Mouse (Mus musculus): ENCODE measurements around the gene Chaf1a.
"Not testable (repeated sequence)": the region's sequence is repeated elsewhere in the genome, so short reads cannot be mapped to it uniquely, and the experiment has no call there.

Gene Chaf1a

DNA sequence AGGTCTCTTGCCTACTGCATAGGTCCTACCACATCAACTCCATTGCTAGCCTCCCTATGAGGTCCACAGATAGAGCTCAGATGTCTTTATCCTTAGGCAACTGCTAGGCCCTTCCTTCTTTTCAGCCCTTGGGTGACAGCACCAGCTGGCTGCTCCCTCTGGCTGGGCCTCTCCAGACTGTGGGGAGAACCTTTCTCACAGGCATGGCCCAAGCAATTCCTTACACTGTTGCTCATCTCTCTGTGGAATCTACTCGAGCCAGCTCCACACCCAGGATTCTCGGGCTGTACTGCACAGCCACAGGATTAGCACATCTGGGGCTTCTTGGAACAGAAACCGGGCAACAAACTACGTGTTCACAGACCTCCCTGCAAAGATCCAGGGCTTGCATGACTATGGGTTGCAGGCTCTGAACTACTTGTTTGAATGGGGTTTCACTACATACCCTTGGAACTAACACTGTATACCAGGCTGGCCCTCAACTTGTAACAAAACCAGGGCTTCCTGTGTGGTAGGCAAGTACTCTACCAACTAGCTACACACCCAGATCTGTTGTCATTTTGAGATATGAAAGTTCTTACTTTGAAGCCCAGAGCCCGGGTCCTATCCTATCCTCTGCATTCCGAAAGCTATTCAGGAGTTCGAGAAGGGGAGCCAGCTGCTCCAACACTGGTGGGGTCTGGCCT, 6.1 kb upstream of the Chaf1a start:
- in situ Hi-C loops (cut with MboI; ENCODE audit: low pct_unique_long_range_greater_than_20kb in 1 of 2, low sequenced_read_pairs in 2 of 2, unreplicated experiment in 1 of 2) = no loop called here

DNA sequence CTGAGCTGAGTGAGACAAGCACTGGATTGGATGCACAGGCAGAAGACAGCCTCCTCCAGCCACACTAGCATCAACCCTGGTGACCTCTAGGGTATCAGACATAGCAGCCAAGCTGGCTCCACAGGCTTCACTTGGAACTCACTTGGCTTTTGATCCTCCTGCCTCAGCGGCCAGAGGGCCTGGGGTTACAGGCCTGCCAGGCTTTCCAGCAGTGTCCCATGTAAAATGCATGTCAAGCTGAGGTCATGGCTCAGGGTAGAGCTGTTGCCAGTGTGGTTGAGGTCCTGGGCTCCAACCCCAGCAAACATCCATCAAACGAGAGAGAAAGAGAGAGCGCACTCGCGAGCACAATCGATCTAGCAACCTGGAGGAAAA, 5.5 kb upstream of the Chaf1a start:
- in situ Hi-C loops (cut with MboI; ENCODE audit: low pct_unique_long_range_greater_than_20kb in 1 of 2, low sequenced_read_pairs in 2 of 2, unreplicated experiment in 1 of 2) = no loop called here

DNA sequence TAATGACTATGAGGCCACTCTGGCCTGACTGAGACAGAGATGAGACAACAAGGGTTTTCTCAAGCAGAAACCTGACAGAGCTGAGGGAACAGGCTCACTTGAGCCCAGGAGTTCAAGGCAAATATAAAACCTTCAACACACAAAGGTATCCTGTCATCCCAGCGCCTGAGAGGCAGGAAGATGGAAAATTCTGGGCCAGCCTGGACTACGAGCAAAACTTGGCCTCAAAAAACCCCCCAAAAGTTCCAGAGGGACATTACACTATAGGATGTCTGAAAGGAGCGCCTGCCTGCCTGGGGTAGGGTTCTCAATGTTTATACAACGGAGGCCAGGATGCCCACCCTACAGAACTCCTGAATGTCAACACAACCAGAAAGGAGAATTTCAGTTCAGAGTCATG, 5.0 kb upstream of the Chaf1a start:
- in situ Hi-C loops (cut with MboI; ENCODE audit: low pct_unique_long_range_greater_than_20kb in 1 of 2, low sequenced_read_pairs in 2 of 2, unreplicated experiment in 1 of 2) = no loop called here

DNA sequence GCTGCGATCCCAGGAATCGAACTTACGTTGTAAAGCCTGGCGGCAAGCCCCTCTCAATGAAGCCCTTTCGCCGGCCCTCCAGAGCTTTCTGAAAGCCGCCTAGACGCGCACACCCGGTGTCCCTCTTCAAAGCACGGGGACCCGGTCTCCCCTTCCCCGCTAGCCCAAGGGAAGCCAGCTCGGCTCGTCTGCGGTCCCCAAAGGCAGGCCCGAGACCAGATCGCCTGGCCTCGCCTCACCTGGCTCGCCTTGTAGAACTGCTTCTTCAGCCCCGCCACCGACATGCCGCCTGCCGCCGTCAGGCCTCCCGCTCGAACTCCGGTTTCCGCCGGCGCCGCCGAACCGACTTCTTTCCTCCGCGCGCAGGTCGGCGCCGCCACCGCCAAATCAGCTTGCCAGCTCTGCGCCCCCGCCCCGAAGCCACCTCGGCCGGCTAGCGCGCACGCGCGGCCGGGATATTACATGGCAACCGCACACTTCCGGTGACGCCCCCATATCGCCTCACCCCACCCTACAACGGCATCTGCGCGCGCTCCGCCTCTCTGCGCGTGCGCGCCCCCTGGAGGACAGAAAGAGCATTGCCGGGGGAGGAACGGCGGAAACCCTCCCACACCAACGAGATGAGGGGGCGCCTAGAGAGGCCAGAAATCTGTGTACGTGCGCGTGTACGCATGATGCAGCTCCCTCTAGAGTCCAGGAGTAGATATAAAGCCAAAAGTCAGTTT, 3.9 kb upstream of the Chaf1a start, which contains the start of gene Sh3gl1:
Gene Sh3gl1 (minus strand): TSS at position 460 of the 725 bp plus-strand sequence.
- in situ Hi-C loops (cut with MboI; ENCODE audit: low pct_unique_long_range_greater_than_20kb in 1 of 2, low sequenced_read_pairs in 2 of 2, unreplicated experiment in 1 of 2) = no loop called here

DNA sequence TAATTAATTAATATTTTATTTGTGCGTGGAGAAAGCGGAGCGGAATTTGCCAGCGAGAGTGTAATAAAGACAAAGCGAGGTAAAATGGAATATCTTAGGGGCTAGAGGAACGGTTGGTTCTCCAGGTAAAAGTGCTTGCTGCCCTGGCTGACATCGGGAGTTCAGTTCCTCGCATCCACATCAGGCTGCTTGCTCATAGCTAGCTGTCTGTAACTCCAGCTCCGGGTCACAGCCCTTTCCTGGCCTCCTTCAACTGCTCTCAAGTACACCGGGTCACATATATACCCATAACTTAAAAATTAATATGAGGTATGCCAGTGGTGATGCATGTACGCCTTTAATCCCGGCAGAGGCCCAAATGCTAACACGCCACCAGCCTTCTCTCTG, 3.3 kb upstream of the Chaf1a start:
- in situ Hi-C loops (cut with MboI; ENCODE audit: low pct_unique_long_range_greater_than_20kb in 1 of 2, low sequenced_read_pairs in 2 of 2, unreplicated experiment in 1 of 2) = no loop called here

DNA sequence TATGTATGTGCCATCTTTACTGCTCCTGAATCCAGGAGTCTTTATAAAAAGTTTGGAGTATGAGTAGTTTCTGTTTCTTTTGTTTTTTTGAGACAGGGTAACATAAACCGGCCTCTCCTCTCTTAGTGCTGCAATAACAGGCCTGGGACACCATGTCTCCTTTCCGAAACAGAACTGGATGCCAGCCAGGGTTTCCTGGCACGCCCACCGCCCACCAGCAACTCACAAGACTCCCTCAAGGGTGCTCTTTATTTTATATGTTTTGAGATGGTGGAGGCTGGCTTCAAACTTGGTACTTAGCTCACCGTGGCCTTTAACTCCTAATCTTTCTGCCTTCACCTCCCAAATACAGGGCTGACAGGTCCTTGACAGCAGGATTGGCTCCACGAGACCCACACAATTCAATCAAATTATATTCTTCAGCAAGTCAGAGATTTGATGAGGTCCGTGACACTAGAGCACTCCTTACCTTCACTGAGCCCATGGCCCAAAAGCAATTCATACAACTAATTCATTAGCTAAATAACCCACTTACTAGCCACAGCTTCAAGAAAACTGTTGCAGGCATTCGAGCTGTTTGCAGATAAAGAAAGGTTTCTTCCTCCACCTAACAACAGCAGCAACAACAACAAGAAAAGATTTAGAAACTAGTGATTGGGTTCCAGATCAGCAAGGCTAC, 1.5 kb upstream of the Chaf1a start:
- in situ Hi-C loops (cut with MboI; ENCODE audit: low pct_unique_long_range_greater_than_20kb in 1 of 2, low sequenced_read_pairs in 2 of 2, unreplicated experiment in 1 of 2) = no loop called here

DNA sequence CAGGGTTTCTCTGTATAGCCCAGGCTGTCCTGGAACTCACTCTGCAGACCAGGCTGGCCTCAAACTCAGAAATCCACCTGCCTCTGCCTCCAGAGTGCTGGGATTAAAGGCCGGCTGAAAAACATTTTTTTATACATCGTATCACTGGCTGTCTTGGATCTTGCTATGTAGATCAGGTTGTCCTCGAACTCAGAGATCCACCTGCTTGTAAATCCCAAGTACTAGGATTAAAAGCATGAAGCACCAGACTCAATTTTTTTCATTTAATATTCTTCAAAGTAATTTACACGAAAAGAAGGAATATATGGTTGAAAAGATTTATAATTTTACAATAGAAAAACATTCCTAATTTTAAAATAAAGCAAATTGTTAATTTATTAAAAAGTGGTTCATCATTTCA, 894 bp upstream of the Chaf1a start:
- in situ Hi-C loops (cut with MboI; ENCODE audit: low pct_unique_long_range_greater_than_20kb in 1 of 2, low sequenced_read_pairs in 2 of 2, unreplicated experiment in 1 of 2) = no loop called here

DNA sequence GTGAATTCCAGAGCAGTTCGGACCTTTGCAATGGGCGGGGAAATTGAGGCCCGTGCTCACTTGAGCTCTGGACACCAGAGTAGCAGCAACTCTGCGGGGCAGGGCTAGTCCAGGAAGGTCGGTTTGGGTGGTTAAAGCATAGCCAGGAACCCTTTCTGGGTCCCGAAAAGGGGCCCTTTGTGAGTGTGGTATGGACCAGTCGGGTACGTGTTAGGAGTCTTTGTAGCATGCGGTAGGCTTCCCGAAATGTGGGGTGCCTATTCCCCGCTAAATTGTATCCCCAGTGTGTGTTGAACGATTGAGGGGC, 571 bp downstream of the Chaf1a start:
- in situ Hi-C loops (cut with MboI; ENCODE audit: low pct_unique_long_range_greater_than_20kb in 1 of 2, low sequenced_read_pairs in 2 of 2, unreplicated experiment in 1 of 2) = no loop called here

DNA sequence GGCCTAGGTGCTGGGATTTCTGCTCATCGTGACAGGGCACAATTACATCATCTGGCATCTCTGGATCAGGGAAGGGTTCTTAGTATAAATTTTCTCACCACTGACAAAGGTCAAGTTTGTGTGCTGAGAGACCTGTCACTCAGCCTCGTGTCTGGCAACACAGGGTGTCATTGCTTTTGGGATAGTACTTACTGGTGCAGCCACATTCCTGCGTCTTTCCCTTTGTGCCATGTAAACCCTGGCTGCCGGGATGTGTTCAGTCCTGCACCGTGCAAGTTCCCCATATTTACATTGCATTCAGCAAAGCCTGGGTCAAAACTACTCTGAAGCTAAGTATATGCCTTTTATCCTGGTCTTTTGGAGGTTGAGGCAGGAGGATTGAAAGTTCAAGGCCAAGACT, 11.1 kb downstream of the Chaf1a start:
- in situ Hi-C loops (cut with MboI; ENCODE audit: low pct_unique_long_range_greater_than_20kb in 1 of 2, low sequenced_read_pairs in 2 of 2, unreplicated experiment in 1 of 2) = no loop called here

DNA sequence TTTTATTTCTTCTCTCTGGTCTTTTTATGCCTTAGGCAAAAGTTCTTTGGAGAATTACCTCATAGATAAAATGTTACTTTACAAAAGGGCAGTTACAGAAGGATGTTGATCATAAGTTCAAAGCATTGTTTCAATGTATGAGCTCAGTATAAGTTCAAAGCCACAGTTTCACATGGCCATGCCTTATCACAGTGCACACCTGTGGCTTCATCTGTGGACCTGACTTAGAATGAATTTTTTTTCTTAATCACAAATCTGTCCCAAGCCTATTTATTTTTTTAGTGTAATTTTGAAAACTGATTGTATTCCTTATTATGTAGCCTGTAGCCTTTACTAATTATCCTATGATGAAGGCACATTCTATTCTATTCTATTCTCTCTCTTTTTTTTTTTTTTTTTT, 14.7 kb downstream of the Chaf1a start:
- in situ Hi-C loops (cut with MboI; ENCODE audit: low pct_unique_long_range_greater_than_20kb in 1 of 2, low sequenced_read_pairs in 2 of 2, unreplicated experiment in 1 of 2) = no loop called here

DNA sequence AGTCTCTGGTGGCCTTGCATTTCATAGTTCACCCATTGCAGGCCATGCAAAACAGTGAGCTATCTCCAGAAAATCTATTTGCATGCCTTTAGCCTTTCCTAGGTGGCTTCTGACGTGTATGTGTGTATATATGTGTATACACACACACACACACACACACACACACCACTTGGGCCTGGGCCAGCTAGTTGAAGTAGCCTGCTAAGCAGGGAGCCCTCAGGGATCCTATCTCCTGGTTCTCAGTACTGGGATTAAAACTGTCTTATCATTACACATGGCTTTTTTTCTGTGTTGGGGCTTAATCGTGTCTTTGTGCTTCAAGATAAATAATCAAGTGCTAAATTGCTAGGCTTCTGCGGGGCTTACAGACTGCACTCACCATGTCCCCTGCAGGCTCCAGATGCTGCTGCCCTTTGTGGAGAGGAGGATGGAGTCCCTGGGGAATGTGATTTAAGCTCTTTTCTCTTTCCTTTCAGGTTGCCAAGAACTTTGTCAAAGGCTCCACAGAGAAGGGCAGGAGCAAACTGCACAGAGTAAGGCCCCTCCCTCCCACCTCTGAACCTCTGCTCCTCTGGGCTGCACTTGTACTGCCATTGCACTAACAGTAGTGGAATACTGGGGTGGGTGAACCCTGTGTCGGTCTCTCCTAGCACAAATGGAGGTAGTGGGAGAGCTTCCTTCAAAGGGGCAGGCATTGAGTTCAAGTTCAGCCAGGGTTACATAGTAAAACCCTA, 15.9 kb downstream of the Chaf1a start:
- in situ Hi-C loops (cut with MboI; ENCODE audit: low pct_unique_long_range_greater_than_20kb in 1 of 2, low sequenced_read_pairs in 2 of 2, unreplicated experiment in 1 of 2) = no loop called here

DNA sequence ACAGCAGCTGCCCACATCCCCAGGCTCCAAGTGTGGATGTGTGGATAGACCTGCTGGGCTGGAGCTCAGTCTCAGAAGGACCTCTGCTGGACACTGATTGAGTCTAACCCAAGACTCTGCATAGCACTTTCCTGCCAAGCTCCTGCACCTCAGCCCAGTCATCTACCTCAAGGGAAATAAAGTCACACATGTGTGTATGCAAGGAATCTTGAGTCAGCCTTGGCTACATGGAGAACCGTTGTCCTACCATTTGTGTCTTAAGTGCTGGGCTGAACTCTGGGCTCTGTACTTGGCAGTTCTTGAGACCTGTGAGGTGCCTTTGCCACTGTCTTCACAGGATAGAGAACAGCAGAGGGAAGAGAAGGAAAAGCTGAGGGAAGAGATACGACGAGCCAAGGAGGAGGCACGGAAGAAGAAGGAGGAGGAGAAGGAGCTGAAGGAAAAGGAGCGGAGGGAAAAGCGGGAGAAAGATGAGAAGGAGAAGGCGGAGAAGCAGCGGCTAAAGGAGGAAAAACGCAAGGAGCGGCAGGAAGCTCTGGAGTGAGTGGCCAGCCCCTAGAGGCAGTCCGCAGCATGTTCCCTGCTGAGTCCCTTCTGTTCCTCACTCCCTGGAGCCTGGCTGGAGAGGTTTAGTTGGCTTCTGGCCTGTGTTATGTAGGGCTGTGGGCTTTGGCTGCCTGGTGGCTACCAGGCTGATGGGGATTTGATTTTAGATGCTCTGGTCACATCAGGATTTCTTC, 17.3 kb downstream of the Chaf1a start:
- in situ Hi-C loops (cut with MboI; ENCODE audit: low pct_unique_long_range_greater_than_20kb in 1 of 2, low sequenced_read_pairs in 2 of 2, unreplicated experiment in 1 of 2) = no loop called here

DNA sequence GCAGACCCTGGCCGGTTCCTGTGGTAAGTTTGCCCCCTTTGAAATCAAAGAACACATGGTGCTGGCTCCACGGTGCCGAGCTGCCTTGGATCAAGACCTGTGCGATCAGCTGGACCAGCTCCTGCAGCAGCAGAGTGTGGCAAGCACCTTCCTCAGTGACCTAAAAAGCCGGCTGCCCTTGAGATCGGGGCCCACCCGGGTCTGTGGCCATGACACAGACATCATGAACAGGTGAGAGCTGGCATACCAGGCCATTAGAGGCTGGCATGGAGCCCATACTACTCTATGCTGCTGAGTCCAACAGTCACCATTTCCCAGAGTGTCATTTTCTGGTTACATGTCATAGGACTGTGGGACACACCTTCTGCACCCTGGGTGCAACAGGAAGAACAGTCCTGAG, 21.8 kb downstream of the Chaf1a start:
- in situ Hi-C loops (cut with MboI; ENCODE audit: low pct_unique_long_range_greater_than_20kb in 1 of 2, low sequenced_read_pairs in 2 of 2, unreplicated experiment in 1 of 2) = no loop called here

DNA sequence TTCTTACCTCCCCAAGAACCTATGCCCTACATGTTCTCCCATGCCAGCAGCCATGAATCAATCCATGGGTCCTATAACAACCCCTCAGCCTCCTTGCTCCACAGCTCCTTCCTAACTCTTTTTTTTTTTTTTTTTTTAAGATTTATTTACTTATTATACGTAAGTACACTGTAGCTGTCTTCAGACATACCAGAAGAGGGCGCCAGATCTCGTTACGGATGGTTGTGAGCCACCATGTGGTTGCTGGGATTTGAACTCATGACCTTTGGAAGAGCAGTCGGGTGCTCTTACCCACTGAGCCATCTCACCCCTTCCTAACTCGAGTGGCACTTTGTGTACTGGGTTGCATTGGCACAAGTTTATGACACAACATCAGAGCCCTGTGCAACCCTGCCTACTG, 25.5 kb downstream of the Chaf1a start:
- in situ Hi-C loops (cut with MboI; ENCODE audit: low pct_unique_long_range_greater_than_20kb in 1 of 2, low sequenced_read_pairs in 2 of 2, unreplicated experiment in 1 of 2) = not testable (repeated sequence)

DNA sequence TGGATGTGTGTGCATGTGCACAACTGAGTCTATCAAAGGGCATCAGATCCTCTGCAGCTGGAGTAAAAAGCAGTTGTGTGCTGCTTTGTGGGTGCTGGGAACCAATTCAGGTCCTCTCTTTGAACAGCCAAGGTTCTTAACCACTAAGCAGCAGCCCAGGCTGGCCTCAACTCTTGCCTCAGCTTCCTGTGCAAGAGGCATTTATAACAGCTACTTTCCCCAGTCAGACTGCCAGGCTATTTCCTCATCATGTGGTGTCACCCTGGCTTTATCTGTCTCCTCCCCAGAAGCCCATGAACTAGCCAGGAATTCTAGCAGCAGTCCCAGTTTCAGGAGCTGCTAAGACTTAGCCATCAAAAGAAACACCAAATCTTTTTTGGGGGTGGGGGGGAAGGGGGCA, 26.2 kb downstream of the Chaf1a start:
- in situ Hi-C loops (cut with MboI; ENCODE audit: low pct_unique_long_range_greater_than_20kb in 1 of 2, low sequenced_read_pairs in 2 of 2, unreplicated experiment in 1 of 2) = no loop called here

DNA sequence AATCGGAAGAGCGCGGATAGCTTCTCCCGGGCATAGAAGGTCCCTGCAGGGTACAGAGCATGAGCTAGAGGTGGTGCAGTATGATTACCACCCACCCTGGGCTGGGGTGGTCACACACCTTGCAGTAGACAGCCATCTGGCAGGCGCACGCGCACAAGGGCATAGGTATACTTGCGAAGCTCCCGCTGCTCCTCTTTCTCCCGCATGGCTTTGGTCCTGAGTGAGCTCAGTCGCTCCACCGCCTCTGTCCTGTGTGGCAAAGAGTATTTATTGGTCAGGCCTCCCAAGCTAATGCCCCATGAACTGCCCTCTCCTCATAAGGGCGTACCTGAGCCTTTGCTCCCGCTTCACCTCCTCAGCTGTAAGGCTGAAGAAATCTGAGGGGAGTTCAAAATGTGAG, 28.8 kb downstream of the Chaf1a start:
- in situ Hi-C loops (cut with MboI; ENCODE audit: low pct_unique_long_range_greater_than_20kb in 1 of 2, low sequenced_read_pairs in 2 of 2, unreplicated experiment in 1 of 2) = no loop called here

DNA sequence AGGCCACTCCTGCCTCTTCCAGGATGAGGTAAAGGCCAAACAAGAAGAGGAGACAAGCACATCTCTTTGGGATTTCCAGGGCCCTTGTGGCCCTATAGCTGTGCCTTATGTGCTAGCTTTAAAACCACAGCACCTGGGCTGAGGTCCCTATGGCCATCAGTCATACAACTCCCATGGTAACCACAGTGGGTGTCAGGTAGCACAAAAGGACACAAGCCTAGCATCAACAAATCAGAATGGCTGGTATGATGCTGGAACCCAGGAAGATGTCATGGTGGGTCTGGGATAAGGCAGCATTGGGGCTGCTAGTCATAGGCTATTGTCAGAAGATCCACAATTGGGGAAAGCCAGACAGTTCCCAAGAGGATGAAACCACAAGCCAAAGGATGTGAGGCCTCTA, 30.9 kb downstream of the Chaf1a start:
- in situ Hi-C loops (cut with MboI; ENCODE audit: low pct_unique_long_range_greater_than_20kb in 1 of 2, low sequenced_read_pairs in 2 of 2, unreplicated experiment in 1 of 2) = no loop called here

DNA sequence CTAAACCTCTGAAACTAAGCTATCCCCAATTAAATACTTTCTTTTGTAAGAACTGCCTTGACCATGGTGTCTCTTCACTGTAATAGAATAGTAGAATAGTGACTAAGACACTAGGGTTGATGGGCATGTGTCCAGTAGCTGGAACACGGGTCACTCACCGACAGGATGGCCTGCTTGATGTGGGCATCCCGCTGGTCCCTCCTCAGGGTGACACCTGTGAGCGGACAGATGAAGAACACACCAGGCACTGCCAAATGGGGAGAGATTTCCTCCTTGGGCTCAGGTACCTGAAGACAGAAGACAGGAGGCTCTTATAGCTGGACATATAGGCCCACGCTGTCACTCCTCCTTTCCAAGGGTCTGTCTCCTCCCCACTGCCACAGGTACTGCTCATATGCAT, 32.0 kb downstream of the Chaf1a start:
- in situ Hi-C loops (cut with MboI; ENCODE audit: low pct_unique_long_range_greater_than_20kb in 1 of 2, low sequenced_read_pairs in 2 of 2, unreplicated experiment in 1 of 2) = no loop called here

Data from mouse embryonic stem cell (cell line).